Mouse (Mus musculus) natural killer cell, adult 2 months (primary cell): ENCODE data around the gene Stfa3.
"Not testable (repeated sequence)": the region's sequence is repeated elsewhere in the genome, so short reads cannot be mapped to it uniquely, and the experiment has no call there.

Experiments used
- DNase-seq, 2 experiments: peaks; one replicate each; pipeline ENCODE4 v3.0.0; 2022; ENCODE audit warnings: low spot score in 2 of 2

Gene Stfa3

DNA sequence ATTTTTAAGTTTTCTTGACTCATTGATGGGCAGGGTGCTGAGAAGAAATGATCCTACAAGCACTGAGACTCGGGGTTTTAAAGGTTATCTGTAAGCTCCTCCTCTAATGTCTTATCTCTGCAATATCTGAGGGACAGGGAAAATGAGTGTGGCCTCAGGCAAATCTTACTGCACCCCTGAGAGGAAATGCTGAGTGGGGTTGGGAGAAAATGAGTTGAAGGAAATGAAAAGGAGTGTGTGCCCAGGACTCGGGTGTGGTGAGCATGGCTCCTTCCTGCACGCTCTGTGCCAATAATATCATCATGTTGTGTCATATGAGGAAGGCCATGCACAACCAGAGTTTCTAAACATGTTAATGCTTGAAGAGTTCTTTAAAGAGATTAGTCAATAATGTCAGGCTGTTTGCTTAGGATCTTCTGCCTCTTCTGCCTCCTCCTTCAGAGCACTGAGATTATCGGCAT lies at the start of gene Stfa3:
Gene Stfa3 (minus strand): TSS at position 51 of the 461 bp plus-strand sequence.
- no peak for DNase-seq

GRCm38 (mm10) chr16:36502286-36502685 lies 47.1 kb upstream of the Stfa3 start:
- no peak for DNase-seq

DNA sequence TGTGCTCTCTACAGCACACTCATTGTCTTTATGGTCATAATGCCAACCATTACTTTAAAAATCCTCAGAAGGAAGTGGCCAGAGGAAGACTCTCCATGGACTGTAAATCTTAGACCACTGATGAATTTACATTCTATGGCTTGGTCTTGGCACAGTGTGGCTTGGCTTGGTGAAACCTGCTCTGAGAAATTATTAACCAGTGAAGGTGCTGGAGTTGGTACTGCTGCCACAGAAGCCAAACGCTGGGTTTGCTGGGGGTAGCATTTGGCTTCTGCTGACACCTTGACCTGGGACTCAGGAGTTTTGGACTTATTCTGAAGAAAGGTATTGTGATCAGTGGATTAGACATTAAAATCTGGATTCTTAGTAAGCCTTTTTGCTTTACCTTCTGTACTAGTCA lies 37.2 kb upstream of the Stfa3 start:
- DNase-seq = no peak

DNA sequence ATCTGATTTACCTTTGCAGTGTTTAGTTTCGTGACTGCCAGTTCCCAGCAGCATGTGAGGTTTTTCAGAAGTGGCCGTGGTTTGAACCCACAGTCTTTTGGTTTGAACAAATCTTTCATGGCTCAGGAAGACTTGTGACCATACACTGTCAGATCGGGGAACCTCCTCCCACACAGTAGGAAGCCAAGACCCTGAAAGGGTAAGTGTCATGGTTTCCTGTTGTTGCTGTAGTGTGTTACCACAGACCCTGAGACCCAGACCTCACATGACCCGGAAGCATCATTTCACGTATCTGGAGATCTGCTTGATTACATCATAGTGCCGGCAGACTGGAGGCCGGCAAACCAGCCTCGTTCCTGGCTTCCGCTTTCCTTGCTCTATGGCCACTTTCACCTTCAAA lies 21.7 kb upstream of the Stfa3 start:
- DNase-seq = peak; percentile 84 to 89

DNA sequence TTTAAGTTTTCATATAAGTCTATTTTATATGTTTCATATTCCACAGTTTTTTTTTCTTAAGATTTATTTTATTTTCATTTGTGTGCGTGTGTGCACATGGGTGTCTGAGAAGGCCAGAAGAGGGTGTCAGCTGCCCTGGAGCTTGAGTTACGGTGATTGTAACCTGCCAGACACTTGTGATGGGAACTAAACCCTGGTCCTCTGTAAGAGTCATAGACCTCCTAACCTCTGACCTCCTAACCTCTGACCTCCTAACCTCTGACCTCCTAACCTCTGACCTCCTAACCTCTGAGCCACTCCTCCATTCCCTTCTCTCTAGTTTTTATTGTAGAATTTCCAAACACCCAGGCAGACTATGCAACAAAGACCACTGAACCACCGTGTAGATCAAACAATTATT lies 20.3 kb upstream of the Stfa3 start:
- no peak for DNase-seq

GRCm38 (mm10) chr16:36474849-36475248 lies 19.7 kb upstream of the Stfa3 start:
- no peak for DNase-seq

DNA sequence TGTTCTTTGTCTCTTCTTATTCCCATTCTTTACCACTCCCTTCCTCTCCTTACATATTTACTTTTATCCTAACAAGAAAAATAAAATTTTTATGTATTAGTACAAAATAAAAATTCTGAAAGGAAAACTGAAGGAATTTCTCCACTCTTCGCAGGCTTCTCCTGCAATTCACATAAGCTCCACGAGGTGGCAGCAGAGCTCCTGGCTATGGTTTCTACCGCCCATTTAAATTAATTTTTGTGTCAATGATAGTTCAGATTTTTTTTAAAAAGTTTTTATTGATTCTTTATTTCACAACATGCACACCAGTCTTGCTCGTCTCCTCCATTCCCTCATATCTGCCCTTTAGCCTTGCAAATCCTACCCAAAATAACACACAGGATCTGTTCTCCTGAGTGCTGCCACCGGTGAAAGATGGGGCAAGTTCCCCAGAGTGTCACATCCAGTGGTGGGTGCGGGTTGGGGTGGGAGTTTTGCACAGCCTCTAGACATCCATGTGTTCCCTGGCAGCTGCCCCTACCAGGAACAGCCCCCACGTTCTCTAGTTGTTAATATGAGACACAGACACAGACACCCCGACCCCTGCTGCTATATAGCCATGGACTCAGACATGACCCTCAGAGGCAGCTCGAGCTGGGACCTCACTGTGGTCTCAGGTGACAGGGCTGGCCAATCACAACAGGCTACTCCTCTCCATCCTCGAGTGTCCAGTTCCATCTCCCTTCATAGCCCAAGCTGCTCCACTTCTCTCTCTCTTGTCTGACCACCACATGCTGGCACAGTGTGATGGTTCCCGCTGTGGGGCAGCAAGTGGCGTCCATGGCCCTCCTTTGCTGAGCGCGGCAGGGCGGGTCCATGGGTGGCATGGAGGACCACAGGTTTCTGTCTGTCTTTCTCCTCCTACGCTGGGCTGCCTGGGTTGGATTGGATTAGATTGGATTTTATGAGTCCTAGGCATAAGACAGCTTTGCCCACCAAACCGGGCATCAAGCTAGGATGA lies 18.3 kb upstream of the Stfa3 start:
- peak; percentile 2 to 42 for DNase-seq

DNA sequence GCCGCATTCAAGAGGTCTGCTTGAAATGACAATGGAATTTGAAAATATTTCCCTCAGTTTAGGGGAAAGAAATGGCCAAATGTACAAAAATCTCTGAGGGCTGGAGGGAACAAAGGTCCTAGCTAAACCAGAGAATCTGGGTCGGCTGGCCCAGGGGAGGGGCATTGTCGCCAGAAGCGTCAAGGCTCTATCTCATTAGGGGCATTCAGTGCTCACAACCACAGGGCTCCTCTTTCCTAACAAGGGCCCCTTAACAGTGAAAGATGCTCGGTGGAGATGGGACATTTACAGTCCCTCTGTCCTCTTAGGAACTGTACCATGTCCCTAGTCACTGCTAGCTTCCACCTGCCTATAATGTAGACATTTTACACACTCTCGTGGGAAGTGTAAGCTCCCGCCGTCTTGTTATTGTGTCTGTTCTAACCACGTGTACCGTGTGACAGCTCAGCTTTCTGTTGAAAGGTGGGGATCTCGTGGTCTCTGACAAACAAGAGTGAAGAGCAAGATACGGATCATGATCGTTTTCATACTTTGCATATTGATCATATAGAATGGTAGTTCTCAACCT lies 16.0 kb upstream of the Stfa3 start:
- no peak for DNase-seq

DNA sequence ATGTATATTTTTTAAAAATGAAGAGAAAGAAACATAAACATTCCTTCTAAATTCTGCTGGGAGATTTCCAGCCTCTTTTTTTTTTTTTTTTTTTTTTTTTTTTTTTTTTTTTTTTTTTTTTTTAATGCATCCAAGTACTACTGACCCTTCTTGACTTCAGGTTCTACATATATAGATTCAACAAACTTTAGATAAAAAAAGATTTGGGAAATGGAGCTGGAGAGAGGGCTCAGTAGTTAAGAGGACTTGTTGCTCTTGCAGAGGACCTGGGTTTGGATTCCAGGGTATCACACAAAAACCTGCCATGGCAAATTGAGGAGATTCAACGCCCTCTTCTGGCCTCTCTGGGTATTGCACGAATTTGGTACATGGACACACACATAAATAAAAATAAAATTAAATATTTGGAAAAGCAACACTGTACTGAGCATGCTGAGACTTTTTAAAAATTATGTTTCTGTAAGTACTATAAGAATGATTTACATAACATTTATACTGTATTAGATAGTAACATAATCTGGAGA lies 14.8 kb upstream of the Stfa3 start:
- DNase-seq = peak; percentile 9 to 44

- no peak for DNase-seq
These were observed 14.2 kb upstream of the Stfa3 start for GRCm38 (mm10) chr16:36469367-36469766.

- DNase-seq = peak in 1 of 2 experiments; percentile 3
These were observed 13.7 kb upstream of the Stfa3 start for GRCm38 (mm10) chr16:36468862-36469261.

DNA sequence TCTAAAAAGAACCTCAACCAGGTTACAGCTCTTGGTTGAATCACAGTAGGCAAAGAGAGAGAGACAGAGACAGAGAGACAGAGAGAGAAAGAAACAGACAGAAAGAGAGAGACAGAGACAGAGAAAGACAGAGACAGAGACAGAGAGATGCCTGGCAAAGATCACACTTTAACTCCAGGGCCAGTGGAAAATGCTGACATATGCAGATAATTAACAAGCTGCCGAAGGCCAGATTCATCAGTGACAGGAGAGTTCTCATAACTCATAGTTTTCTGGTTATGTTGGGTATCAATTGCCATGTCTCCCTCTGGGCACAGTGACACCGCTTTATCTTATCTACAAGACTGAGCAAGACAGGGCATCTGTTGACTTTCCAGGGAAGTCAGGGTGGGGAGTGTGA lies 12.7 kb upstream of the Stfa3 start:
- no peak for DNase-seq

DNA sequence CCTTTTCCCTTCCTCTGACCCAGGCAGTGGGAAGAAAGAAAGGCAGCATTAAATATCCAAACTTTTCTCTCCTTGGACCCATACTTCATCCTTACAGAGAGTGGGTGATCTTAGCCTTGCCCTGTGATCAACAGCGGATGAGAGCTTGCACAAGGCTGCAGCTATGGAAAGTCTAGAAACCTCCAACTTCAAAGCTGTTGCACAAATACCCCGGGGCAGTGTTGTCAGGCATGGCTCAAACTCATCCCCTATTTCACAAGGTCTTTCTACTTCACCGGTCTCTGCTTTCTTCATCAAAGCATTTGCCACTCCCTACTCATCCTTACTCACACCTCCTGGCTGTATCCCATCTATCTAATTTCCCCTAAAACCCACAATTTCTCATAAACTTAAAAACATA lies 10.2 kb upstream of the Stfa3 start:
- DNase-seq = no peak

DNA sequence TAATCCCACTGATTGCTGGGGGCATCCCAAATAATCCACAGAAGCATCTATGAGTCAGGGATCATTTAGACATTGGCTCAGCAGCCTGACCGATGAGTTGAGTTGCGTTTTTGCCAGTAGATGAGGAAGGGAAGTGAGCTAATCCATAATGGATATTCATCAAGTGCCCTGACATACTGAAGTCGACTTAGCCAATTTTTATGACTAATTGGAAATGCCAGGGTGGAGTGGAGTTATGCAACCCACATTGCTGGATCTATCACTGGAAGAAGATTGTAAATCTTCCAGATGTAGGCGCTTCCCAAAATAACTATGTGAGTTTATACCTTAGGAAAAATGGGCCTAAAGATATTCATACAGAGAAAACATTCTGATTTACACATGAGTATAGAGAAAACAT lies 8.9 kb upstream of the Stfa3 start:
- no peak for DNase-seq

GRCm38 (mm10) chr16:36460426-36460825 lies 5.2 kb upstream of the Stfa3 start:
- no peak for DNase-seq

DNA sequence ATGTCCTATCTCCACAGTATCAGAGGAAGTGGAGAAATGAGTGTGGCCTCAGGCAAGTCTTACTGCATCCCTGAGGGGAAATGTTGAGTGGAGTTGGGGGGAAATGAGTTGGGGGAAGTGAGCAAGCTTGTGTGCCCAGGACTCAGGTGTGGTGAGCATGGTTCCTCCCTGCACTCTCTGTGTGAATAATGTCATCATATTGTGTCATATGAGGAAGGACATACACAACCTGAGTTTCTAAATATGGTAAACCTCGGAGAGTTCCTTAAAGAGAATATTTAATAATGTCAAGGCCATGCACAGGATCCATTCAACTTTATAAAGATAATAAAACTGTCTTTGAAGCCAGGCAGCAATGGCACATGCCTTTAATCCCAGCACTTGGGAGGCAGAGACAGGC lies 34.2 kb downstream of the Stfa3 start:
- not testable (repeated sequence) for DNase-seq

DNA sequence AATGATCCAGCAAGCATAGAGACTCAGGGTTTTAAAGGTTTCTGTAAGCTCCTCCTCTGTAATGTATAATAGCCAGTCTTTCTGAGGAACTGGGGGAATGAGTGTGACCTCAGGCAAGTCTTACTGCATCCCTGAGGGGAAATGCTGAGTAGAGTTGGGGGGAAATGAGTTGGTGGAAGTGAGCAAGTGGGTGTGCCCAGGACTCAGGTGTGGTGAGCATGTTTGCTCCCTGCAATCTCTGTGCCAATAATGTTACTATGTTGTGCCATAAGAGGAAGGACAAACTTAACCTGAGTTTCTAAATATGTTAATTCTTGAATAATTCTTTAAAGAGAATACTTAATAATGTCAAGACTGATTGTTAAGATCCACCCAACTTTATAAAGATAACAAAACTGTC lies 46.8 kb downstream of the Stfa3 start, which contains the start of gene Stfa2:
Gene Stfa2 (minus strand): TSS at position 101 of the 400 bp plus-strand sequence.
- no peak for DNase-seq
